Mouse (Mus musculus) G1E (cell line): ENCODE measurements around the gene Rrp36. TPM values are rescaled to one million over a fixed set of nuclear protein-coding genes. Genes with fewer than 3 reads are reported as not detected.

Experiments
- ATAC-seq: 2 replicates; pipeline ENCODE4 v1.8.0; 2016; ENCODE audit warnings: mild to moderate bottlenecking; ENCODE audit not compliant: insufficient number of reproducible peaks, poor library complexity, low FRiP score, severe bottlenecking; ENCODE audit errors: extremely low read depth
- DNase-seq: peaks from one replicate; pipeline ENCODE4 v3.0.0; 2012; ENCODE audit warnings: low spot score
- H3K27me3 ChIP-seq: 2 replicates; pipeline ENCODE4 v1.6.1; 2012; ENCODE audit warnings: mild to moderate bottlenecking, low read length, inconsistent platforms; ENCODE audit not compliant: insufficient read depth
- H3K36me3 ChIP-seq: replicated peaks from 2 replicates; pipeline ENCODE3; 2012; ENCODE audit warnings: mild to moderate bottlenecking, inconsistent platforms
- H3K4me1 ChIP-seq: 2 replicates; pipeline ENCODE4 v1.6.1; 2012; ENCODE audit warnings: low read depth, low read length, inconsistent platforms, mixed read lengths; ENCODE audit not compliant: insufficient read depth
- H3K4me3 ChIP-seq: 2 replicates; pipeline ENCODE4 v1.5.1; 2012; ENCODE audit warnings: low read depth, mild to moderate bottlenecking, inconsistent platforms, low read length, moderate library complexity, mixed read lengths
- H3K9me3 ChIP-seq: replicated peaks from 2 replicates; pipeline ENCODE4 v1.6.1; 2012; ENCODE audit warnings: inconsistent platforms
- CTCF ChIP-seq: IDR thresholded peaks from 2 replicates; pipeline ENCODE4 v1.5.1; 2012; ENCODE audit warnings: low read depth, low read length, inconsistent platforms, mixed read lengths
- GATA1 ChIP-seq: IDR thresholded peaks from 2 replicates; pipeline ENCODE4 v1.6.1; 2012; ENCODE audit warnings: borderline replicate concordance, low read length, inconsistent platforms, mixed read lengths
- GATA2 ChIP-seq: IDR thresholded peaks from 2 replicates; pipeline ENCODE4 v1.6.1; 2012; ENCODE audit warnings: low read depth, low read length, inconsistent platforms, borderline replicate concordance
- POLR2AphosphoS5 ChIP-seq: IDR thresholded peaks from 2 replicates; pipeline ENCODE4 v1.6.1; 2012; ENCODE audit warnings: low read depth, low read length, inconsistent platforms; ENCODE audit not compliant: insufficient replicate concordance
- TAL1 ChIP-seq: conservative IDR thresholded peaks from 2 replicates; pipeline ENCODE4 v1.6.1; 2012; ENCODE audit warnings: low read depth, low read length, inconsistent platforms, mixed read lengths
- polyA plus RNA-seq: library from polyadenylated mRNA; stranded (reverse); fragments of >175 nt; gene quantifications from 2 replicates; pipeline ENCODE4 v1.2.3, GENCODE M21; 2012
- total RNA-seq, 2 experiments: library from RNA; stranded (forward) in 1 of 2; stranded (reverse) in 1 of 2; fragments of 200-1000 nt in 1 of 2; fragments of >200 nt in 1 of 2; fragmentation: Nextera tagmentation in 1 of 2; gene quantifications; 2 replicates each; pipeline ENCODE4 v1.2.3; 2014 to 2017

Rrp36 gene
- total and polyA plus RNA-seq, 3 experiments, result 12.2 to 48.0 (median 45.0) TPM

- TF ChIP-seq GATA2 (no peak), POLR2AphosphoS5 (no peak), CTCF (no peak), GATA1 (no peak), TAL1 (no peak)
- Histone ChIP-seq H3K36me3 (peaks cover 96% of the 10 kb centered on the region), H3K4me3 (no peak overlapping the region), H3K4me1 (peaks cover 3% of the 10 kb centered on the region; the same call in 1 of the 2 replicates), H3K9me3 (no peaks in the 10 kb centered on the region), H3K27me3 (no peaks in the 10 kb centered on the region)
- DNase-seq (no peak), ATAC-seq (no peak)
These were observed 11.4 kb downstream of the Rrp36 start for GRCm38 (mm10) chr17:46662730-46663129.

- TF ChIP-seq CTCF, result no peak
- no peak for TF ChIP-seq POLR2AphosphoS5
- TF ChIP-seq TAL1, result no peak
- no peak for TF ChIP-seq GATA2
- TF ChIP-seq GATA1, result no peak
- ATAC-seq (no peak), DNase-seq (no peak)
- H3K36me3 ChIP-seq, result peaks cover 98% of the 10 kb centered on the region
- peaks cover 2% of the 10 kb centered on the region; the same call in 1 of the 2 replicates for H3K4me1 ChIP-seq
- no peaks in the 10 kb centered on the region for H3K27me3 ChIP-seq
- H3K9me3 ChIP-seq, result no peaks in the 10 kb centered on the region
- no peak overlapping the region for H3K4me3 ChIP-seq
These were observed 12.2 kb downstream of the Rrp36 start for GRCm38 (mm10) chr17:46661981-46662380.

- H3K9me3 ChIP-seq, result no peaks in the 10 kb centered on the region
- peaks cover 98% of the 10 kb centered on the region for H3K36me3 ChIP-seq
- peaks cover 3% of the 10 kb centered on the region; the same call in 1 of the 2 replicates for H3K4me1 ChIP-seq
- H3K4me3 ChIP-seq, result no peak overlapping the region
- no peaks in the 10 kb centered on the region for H3K27me3 ChIP-seq
- no peak for TF ChIP-seq CTCF
- no peak for TF ChIP-seq POLR2AphosphoS5
- TF ChIP-seq TAL1, result no peak
- no peak for TF ChIP-seq GATA1
- no peak for TF ChIP-seq GATA2
- DNase-seq (no peak), ATAC-seq (no peak)
These were observed 12.8 kb downstream of the Rrp36 start for GRCm38 (mm10) chr17:46661351-46661750.

GRCm38 (mm10) chr17:46656054-46656453 is 18.1 kb downstream of the Rrp36 start:
- no peak overlapping the region for H3K4me3 ChIP-seq
- peaks cover 96% of the 10 kb centered on the region for H3K36me3 ChIP-seq
- no peaks in the 10 kb centered on the region for H3K9me3 ChIP-seq
- H3K27me3 ChIP-seq, result no peaks in the 10 kb centered on the region
- no peak for DNase-seq
- no peak for TF ChIP-seq POLR2AphosphoS5
- no peak for TF ChIP-seq TAL1
- no peak for TF ChIP-seq CTCF
- no peak for TF ChIP-seq GATA1
- TF ChIP-seq GATA2, result no peak
- peaks cover 28% of the 10 kb centered on the region for H3K4me1 ChIP-seq
- no peak for ATAC-seq

- Histone ChIP-seq H3K36me3 (peaks cover 87% of the 10 kb centered on the region), H3K4me1 (peaks cover 64% of the 10 kb centered on the region), H3K4me3 (peak overlapping the region; percentile 84), H3K27me3 (no peaks in the 10 kb centered on the region), H3K9me3 (no peaks in the 10 kb centered on the region)
- no peak for ATAC-seq
- no peak for DNase-seq
- TF ChIP-seq TAL1, result no peak
- no peak for TF ChIP-seq CTCF
- no peak for TF ChIP-seq GATA2
- no peak for TF ChIP-seq POLR2AphosphoS5
- no peak for TF ChIP-seq GATA1
These were observed 22.2 kb downstream of the Rrp36 start for GRCm38 (mm10) chr17:46651755-46652547.

- DNase-seq (no peak), ATAC-seq (no peak)
- no peaks in the 10 kb centered on the region for H3K9me3 ChIP-seq
- H3K4me3 ChIP-seq, result peak overlapping the region; percentile 84
- TF ChIP-seq GATA2, result no peak
- TF ChIP-seq GATA1, result no peak
- TF ChIP-seq POLR2AphosphoS5, result no peak
- TF ChIP-seq CTCF, result no peak
- no peak for TF ChIP-seq TAL1
- H3K36me3 ChIP-seq, result peaks cover 80% of the 10 kb centered on the region
- H3K27me3 ChIP-seq, result no peaks in the 10 kb centered on the region
- H3K4me1 ChIP-seq, result peaks cover 65% of the 10 kb centered on the region
These were observed 22.9 kb downstream of the Rrp36 start for GRCm38 (mm10) chr17:46651292-46651691.
